Mouse (Mus musculus) fat pad, adult 2 months (tissue): ENCODE results near the gene Slc7a8.
A peak's percentile ranks its signal among the peaks of the same experiment; 100 is the strongest.

Experiments used
- DNase-seq: peaks from one replicate; pipeline ENCODE4 v3.0.0-alpha.2; 2011; ENCODE audit warnings: low read depth, low spot score; ENCODE audit errors: extremely low read depth

Slc7a8 gene

DNA sequence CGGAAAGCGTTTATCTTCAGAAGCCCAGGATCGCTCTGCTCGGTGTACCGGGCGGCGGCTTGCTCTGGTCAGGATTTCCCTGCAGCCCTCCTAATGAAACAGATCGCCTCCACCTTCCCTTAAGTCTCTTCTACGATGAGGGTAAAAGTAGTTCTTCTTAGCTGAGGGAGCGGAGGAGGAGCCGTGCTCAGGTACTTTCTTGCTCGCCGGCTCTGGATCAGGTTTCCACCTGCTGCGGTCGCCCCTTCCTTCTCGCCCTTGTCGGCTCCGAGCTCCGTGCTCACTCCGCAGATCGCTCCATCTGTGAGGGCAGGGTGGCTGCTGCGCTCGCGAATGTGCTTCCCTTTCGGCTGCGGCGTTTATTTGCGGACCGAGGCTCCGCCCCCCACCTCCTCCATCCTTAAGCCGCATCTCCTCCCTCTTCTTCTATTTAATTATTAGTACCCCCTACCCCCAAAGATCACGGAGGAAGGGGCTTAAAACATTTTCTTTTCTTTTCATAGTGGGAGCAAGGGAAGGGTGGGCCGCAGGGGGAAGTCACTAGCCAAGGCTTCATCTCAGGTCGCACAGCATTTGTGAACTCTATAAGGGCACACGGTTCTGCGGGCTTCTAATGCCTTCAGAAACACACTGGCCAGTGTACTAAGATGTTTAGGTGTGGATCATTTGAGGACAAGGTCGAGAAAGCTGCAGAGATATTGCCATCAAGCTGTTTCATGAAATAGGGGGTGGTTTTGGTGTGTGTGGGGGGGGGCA, at the start of gene Slc7a8:
Gene Slc7a8, minus strand, starts transcription at position 337 of the 756 bp plus-strand sequence.
- no peak for DNase-seq

DNA sequence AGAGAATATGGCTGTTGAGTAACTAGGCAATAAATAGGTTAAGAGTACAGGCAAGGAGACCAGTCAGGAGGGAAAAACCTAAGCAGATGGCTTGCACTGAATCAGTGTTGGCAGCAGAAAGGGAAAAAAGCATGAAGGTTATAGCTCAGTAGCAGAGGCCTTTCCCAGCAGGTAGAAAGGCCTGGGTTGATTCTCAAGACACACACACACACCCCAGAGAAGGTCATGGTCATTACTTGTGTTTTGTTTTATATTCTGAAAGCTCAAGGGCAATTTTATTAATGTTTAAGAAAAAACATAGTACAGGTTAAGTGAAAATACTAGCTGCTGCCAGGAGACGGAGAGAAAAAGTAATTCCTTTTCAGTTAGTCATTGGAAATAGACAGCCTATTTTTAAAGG, 42.0 kb upstream of the Slc7a8 start:
- no peak for DNase-seq

DNA sequence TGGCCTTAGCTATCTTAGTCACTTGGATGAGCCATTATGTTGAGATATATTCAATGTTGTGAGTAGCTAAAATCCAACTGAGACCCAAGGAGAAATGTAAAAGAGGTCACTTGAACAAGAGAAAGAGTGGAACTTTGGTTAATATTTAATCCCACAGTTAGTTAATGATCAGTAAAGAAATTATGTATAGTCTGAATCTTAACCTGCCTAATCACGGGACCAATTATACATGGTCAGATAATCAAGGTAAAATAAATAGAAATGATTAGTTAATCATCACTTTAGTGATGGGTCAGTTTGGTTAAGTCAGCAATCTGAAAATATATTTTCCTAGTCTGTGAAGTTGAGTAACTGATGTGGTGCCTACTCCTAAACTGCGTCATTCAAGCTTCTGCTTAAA, 40.6 kb upstream of the Slc7a8 start:
- DNase-seq: no peak

DNA sequence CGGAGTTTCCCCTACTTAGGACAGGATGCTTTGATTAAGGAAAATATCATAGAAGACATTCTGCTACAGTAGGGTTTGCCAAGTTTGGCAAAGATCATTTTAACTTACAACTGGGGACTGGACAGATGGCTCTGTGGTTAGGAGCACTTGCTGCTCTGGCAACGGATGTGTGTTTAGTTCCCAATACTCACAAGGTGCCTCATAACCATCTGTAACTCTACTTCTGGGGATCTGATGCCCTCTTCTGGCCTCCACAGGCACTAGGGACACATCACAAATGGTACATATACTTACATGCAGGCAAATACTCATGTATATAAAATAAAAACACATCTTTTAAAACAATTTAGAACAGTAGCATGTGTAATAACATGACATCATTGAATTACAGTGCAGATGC, 36.0 kb upstream of the Slc7a8 start:
- DNase-seq: no peak

GRCm38 (mm10) chr14:54815737-54816136, 34.0 kb upstream of the Slc7a8 start:
- DNase-seq: no peak

GRCm38 (mm10) chr14:54813991-54814390, 32.2 kb upstream of the Slc7a8 start, which contains the start of gene Rnf212b:
TSS of gene Rnf212b (plus strand) at chr14:54814141.
- no peak for DNase-seq

DNA sequence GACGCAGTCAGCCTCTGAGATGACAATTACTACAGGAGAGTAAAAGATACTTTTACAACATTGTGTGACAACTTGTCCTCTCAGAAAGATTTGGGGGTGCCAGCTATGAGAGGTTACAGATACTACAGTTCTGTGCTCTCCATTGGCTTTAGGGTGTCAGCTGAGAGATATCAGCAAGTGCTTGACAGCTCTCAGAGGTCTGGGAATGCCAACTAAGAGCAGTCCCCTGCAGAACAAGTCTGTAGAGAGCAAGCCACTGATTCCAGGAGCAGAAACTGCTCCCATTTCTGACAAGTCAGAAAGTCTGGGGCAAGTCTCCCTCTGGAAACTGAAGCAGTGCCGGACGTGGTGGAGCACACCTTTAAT, 27.9 kb upstream of the Slc7a8 start:
- no peak for DNase-seq

DNA sequence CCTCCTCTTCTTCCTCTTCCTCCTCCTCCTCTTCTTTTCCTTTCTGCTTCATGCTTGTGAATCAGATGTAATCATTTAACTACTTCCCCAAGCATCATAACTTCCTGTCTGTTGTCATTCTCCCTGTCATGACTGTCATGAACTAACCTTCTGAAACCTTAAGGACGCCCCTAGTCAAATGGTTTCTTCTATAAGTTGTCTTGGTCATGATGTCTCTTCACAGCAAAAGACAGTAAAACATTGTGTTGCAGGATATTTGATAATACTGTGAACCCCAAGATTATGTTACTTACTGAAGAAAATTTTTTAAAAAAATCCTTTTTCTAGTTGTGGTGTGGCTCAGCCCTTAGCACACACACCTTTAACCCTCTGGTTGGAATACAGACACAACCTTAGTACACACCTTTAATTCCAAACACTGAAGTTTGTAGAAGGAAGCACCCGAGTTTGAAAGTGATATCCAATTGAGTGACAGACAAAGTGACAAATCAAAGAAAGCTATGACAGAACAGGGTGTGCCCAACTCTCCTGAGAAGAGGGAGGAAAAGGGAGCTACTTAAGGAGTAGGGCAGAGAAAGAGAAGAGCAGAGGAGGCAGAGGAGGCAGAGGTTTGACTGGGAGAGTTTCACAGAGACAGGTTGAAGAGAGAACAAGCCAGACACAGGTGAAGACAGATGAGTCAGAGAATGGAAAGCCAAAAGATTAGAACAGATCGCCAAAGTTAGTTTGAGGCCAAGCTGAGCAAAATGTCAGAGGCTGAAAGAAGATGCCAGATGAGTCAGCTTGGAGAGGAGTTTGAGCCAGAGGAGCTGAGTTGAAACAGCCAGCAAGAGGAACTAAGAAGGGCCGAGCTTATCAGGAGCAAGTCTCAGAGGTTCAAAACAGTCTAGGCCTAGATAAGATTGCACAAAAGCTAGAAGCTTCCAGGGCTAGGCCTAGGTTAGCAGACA, 27.2 kb upstream of the Slc7a8 start:
- DNase-seq: no peak

DNA sequence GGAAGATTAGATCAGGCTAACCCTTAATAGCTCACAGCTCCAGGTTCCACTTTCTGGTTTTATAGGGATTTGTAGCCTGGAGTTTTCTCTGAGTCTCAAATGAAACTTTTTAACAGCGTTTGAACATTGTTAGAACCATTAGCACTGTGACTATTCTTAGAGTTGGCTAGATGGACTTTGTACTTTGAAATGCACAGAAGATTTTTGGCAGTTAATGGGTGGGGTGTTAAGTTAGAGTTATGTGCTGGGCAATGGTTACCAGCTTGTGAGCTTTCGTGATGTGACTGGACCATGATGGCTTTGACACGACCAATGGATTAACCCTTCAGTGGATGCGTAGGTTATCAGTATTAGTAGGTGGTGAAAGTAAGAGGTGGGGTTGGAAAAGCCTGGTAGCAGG, 24.4 kb upstream of the Slc7a8 start:
- no peak for DNase-seq

DNA sequence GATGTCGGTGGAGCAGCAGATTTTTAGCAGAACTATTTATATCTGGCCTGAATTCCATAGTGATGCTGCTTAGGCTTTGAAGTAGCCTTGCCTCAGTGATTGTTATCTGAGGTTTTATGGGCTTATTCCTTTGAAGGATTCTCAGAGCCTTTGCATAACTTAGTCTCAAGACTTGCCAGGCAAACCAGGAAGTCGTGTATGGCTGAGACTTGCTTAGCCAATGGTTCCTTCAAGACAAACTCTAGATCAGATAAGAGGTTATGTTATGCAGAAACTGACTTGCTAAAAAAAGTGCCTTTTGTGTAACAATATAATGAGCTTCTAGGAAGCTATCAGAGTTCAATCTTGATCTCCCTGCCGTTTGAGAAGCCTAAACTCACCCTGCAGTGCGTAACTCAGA, 20.7 kb upstream of the Slc7a8 start:
- peak; percentile 36 for DNase-seq

DNA sequence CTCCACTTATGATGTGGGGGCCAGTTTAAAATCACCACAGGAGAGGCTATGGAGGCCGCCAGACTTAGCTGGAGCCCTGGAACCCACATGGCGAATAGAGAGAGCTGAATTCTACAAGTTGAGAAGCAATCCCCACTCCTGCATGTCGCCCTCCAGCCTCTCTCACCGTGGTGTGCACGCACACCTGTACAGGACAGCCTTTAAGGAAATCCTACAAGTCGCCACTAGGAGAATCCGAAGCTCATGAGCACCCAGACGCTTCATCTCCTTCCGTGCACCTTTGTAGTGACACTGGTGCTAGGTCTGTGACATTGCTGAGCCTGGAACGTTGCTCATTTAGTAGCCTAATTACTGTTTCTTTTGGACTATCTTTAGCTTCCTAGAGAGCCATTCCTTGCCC, 17.9 kb upstream of the Slc7a8 start:
- DNase-seq: no peak

DNA sequence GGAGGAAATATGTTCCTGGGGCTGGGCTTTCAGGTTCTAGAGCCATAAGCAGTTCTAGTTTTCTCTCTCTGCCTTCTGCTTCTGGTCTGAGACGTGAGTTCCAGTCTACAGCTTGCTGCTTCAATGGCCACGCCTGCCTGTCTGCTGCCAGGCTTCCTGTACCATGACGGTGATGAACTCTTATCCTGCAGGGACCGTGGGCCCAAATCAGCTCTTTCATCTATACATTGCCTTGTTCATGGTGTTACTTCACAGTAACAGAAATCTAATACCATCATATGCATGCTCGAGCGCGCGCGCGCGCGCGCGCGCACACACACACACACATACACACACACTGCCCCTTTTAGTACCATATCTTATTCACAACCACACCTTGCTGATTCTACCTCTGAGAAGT, 15.0 kb upstream of the Slc7a8 start:
- DNase-seq: no peak

GRCm38 (mm10) chr14:54795901-54796300, 14.2 kb upstream of the Slc7a8 start:
- no peak for DNase-seq

DNA sequence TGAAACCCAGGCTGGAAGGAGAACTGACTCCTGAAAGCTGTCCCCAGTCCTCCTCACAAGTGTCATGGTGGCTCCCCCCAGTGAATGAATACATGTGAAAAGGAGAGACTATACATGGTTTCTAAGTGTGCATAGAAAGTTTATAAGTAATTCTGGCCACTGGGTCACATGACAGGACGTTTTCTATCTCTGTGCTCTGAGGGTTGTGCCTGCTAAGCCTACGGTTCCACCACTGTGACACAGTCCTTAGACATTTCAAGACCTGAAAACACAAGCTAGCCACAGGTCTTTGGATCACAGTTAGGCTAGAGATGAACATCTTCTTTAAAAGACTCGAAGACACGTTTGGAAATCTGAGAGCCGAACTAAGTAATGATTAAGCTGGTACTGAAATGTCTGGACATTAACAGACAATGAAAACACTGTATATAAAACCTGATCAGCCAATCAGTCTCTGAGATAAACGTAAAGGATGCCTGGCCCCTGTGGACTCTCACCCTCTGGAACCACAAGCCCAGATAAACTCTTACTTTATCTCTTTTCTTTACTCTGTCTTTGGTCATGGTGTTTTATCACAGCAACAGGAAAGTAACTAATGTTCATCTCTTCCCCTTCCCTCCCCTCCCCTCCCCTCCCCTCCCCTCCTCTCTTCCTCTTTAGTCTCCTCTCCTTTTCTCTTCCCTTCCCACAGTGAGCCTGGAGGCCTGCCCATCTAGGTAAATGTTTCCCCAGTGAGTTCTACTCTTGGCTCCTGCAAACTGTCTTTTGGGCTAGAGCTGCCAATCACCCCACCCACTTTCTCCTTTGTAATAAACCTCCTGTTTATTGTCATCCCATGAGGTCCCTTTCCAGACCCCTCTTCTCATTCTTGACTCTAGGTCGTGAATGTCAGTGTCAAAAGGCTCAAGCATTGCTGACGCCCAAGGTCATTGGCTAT, 12.4 kb upstream of the Slc7a8 start:
- DNase-seq: no peak

- no peak for DNase-seq
Measured at GRCm38 (mm10) chr14:54793351-54793750, 11.6 kb upstream of the Slc7a8 start.

DNA sequence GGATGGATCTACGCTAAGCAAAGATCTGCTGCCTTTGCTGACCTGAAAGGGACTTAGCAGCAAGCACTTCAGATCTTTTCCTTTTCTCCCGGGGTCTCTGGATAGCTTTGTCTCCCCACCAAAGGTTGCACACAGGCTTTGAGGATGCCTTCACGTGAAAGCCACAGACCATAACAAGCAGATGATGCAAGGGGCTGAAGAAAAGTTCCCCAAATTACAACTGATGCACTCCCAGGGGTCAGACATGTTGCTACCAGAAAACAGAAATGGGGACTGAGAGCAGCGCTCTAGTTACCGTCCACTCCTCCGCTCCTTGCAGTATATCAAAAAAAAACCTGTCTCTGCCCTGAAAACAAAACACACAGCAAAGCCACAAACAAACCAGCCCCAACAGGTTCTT, 10.4 kb upstream of the Slc7a8 start:
- DNase-seq: no peak

- no peak for DNase-seq
Measured at GRCm38 (mm10) chr14:54788231-54788630, 6.5 kb upstream of the Slc7a8 start.

GRCm38 (mm10) chr14:54787226-54787625, 5.5 kb upstream of the Slc7a8 start:
- no peak for DNase-seq

GRCm38 (mm10) chr14:54786489-54786888, 4.7 kb upstream of the Slc7a8 start:
- DNase-seq: no peak

GRCm38 (mm10) chr14:54785898-54786297, 4.2 kb upstream of the Slc7a8 start:
- DNase-seq: no peak

GRCm38 (mm10) chr14:54782971-54783370, 1.2 kb upstream of the Slc7a8 start:
- DNase-seq: no peak
